Mouse (Mus musculus) monocyte, adult 2 months (primary cell): ENCODE results near the gene 1110032A03Rik.

ENCODE experiments used
- DNase-seq, 2 experiments: peaks; one replicate each; pipeline ENCODE4 v3.0.0; 2022; ENCODE audit warnings: low spot score in 2 of 2, low read depth in 1 of 2

The 1110032A03Rik gene

GRCm38 (mm10) chr9:50734989-50735388, 40.3 kb downstream of the 1110032A03Rik start:
- no peak for DNase-seq

- DNase-seq, result no peak
Measured at GRCm38 (mm10) chr9:50732560-50732959, 42.8 kb downstream of the 1110032A03Rik start.

- DNase-seq, result no peak
Measured at GRCm38 (mm10) chr9:50729600-50729999, 45.7 kb downstream of the 1110032A03Rik start.

GRCm38 (mm10) chr9:50727925-50728651, 47.2 kb downstream of the 1110032A03Rik start:
- no peak for DNase-seq

GRCm38 (mm10) chr9:50727171-50727924, 48.0 kb downstream of the 1110032A03Rik start:
- DNase-seq, result no peak

GRCm38 (mm10) chr9:50725921-50726590, 49.3 kb downstream of the 1110032A03Rik start:
- no peak for DNase-seq

- no peak for DNase-seq
Measured at GRCm38 (mm10) chr9:50724661-50725330, 50.5 kb downstream of the 1110032A03Rik start.

- no peak for DNase-seq
Measured at GRCm38 (mm10) chr9:50724147-50724546, 51.2 kb downstream of the 1110032A03Rik start.

GRCm38 (mm10) chr9:50723406-50723805, 51.9 kb downstream of the 1110032A03Rik start:
- no peak for DNase-seq

GRCm38 (mm10) chr9:50722451-50722911, 52.8 kb downstream of the 1110032A03Rik start:
- DNase-seq, result no peak

GRCm38 (mm10) chr9:50721061-50721460, 54.3 kb downstream of the 1110032A03Rik start:
- no peak for DNase-seq

- no peak for DNase-seq
Measured at GRCm38 (mm10) chr9:50718878-50719277, 56.4 kb downstream of the 1110032A03Rik start.

- no peak for DNase-seq
Measured at GRCm38 (mm10) chr9:50714188-50714587, 61.1 kb downstream of the 1110032A03Rik start.
